21 mouse cellular contexts compared by ENCODE assay signal in the genomic region with DNA sequence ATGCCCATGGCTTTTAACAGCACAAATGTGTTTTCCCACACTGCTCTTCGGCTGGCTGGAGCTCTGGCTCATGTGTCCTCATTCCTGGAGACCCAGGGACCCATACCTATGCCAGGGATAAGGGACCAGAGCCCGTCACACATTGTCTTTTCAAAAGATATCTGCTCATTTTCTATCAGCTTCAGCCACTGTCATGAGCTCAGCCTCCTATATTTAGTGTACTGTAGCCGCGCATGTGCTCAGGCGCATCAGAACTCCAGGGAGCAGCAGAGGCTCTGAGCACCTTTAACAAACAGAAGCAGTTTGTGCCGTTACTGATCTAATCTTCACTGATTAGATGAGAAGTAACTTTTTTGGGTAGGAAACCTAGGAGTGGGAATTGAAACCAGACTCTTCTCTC. TPM values are rescaled to one million over a fixed set of nuclear protein-coding genes. Genes with fewer than 3 reads are reported as not detected.
"Had no signal": no experiment of that assay in that cellular context is flagged by ENCODE, and none has a peak within 500 bp of the region (broad histone marks: within the 10 kb centered on the region; RNA-seq: fewer than 3 reads in every experiment).

No protein-coding gene starts in this region.

- DNase-seq: lung, adult 2 months; lung, postnatal 14 days; lung, postnatal 36 days; right cerebral cortex, postnatal 14 days; thymus, adult 2 months; thymus, postnatal 14 days; thymus, postnatal 36 days had no signal

- H3K4me3 ChIP-seq: lung, embryonic 15.5 days; megakaryocyte, embryonic 14.5 days; midbrain, embryonic 13.5 days; midbrain, embryonic 15.5 days; neural tube, embryonic 12.5 days; stomach, embryonic 15.5 days had no signal

- H3K4me1 ChIP-seq: lung, embryonic 15.5 days; midbrain, embryonic 15.5 days; neural tube, embryonic 12.5 days; stomach, embryonic 15.5 days had no signal

- H3K9me3 ChIP-seq: lung, embryonic 15.5 days; megakaryocyte, embryonic 14.5 days; midbrain, embryonic 13.5 days; midbrain, embryonic 15.5 days; neural tube, embryonic 12.5 days; stomach, embryonic 15.5 days had no signal

- ATAC-seq: lung, postnatal 0 days; midbrain, embryonic 13.5 days; midbrain, embryonic 15.5 days had no signal

- H3K9ac ChIP-seq: lung, embryonic 15.5 days; midbrain, embryonic 13.5 days; midbrain, embryonic 15.5 days; neural tube, embryonic 12.5 days; stomach, embryonic 15.5 days had no signal

- H3K36me3 ChIP-seq: lung, embryonic 15.5 days; midbrain, embryonic 13.5 days; midbrain, embryonic 15.5 days; neural tube, embryonic 12.5 days; stomach, embryonic 15.5 days had no signal

- H3K27me3 ChIP-seq: lung, embryonic 15.5 days; midbrain, embryonic 15.5 days; neural tube, embryonic 12.5 days; stomach, embryonic 15.5 days had no signal

- H3K27ac ChIP-seq: lung, embryonic 15.5 days; macrophage; midbrain, embryonic 13.5 days; midbrain, embryonic 15.5 days; neural tube, embryonic 12.5 days; stomach, embryonic 15.5 days; stomach, postnatal 0 days had no signal

- H3K4me2 ChIP-seq: lung, embryonic 15.5 days; midbrain, embryonic 11.5 days; midbrain, embryonic 13.5 days; midbrain, embryonic 15.5 days; neural tube, embryonic 12.5 days; stomach, embryonic 15.5 days had no signal

RNA-seq across cellular contexts. Expression of a gene that starts 23.5 kb away (rescaled TPM):
- total RNA-seq: megakaryocyte progenitor cell, adult 5-6 weeks; monocyte, adult 5-6 weeks; neutrophil, adult 5-6 weeks had no signal
- polyA plus RNA-seq: macrophage had no signal

RNA-seq across cellular contexts. Expression of a gene that starts 44.6 kb away (rescaled TPM):
- total RNA-seq: monocyte, adult 5-6 weeks; neutrophil, adult 5-6 weeks had no signal
- polyA plus RNA-seq: lung, adult 2 months; macrophage; spleen, adult 2 months; thymus, adult 2 months had no signal
